Mouse (Mus musculus) heart, postnatal 0 days (tissue): ENCODE measurements around the gene Hydin. TPM values are rescaled to one million over a fixed set of nuclear protein-coding genes. Genes with fewer than 3 reads are reported as not detected.

Experiments used
- ATAC-seq: fragments of 200-750 bp; cut with Nextera tagmentation; 2 replicates; pipeline ENCODE4 v1.8.0; 2017; ENCODE audit warnings: low read depth, moderate number of reproducible peaks, moderate library complexity; ENCODE audit not compliant: insufficient read depth
- DNase-seq: peaks from one replicate; pipeline ENCODE4 v3.0.0-alpha.2; 2016; ENCODE audit warnings: low spot score
- H3K27ac ChIP-seq: fragments of 300-500 bp; sonication (generic); 2 replicates; pipeline ENCODE4 v1.5.1; 2014; ENCODE audit warnings: low read depth, mild to moderate bottlenecking
- H3K27me3 ChIP-seq: fragments of 300-500 bp; sonication (generic); 2 replicates; pipeline ENCODE4 v1.6.1; 2014; ENCODE audit warnings: low read length, mixed read lengths; ENCODE audit not compliant: control insufficient read depth, insufficient read depth
- H3K36me3 ChIP-seq: fragments of 300-500 bp; sonication (generic); replicated peaks from 2 replicates; pipeline ENCODE4 v1.6.1; 2014; ENCODE audit warnings: low read length, mixed read lengths; ENCODE audit not compliant: control insufficient read depth, insufficient read depth
- H3K4me1 ChIP-seq: fragments of 300-500 bp; sonication (generic); 2 replicates; pipeline ENCODE4 v1.6.1; 2014; ENCODE audit warnings: antibody characterized with exemption; ENCODE audit not compliant: control insufficient read depth, insufficient read depth
- H3K4me2 ChIP-seq: fragments of 300-500 bp; sonication (generic); 2 replicates; pipeline ENCODE4 v1.6.1; 2014; ENCODE audit warnings: low read depth, mild to moderate bottlenecking, low read length, moderate library complexity
- H3K4me3 ChIP-seq: fragments of 300-500 bp; sonication (generic); 2 replicates; pipeline ENCODE4 v1.5.1; 2014; ENCODE audit warnings: low read depth, low read length
- H3K9ac ChIP-seq: fragments of 300-500 bp; sonication (generic); replicated peaks from 2 replicates; pipeline ENCODE4 v1.6.1; 2014; ENCODE audit warnings: low read depth, low read length, mixed read lengths
- H3K9me3 ChIP-seq: fragments of 300-500 bp; sonication (generic); replicated peaks from 2 replicates; pipeline ENCODE4 v1.6.1; 2016; ENCODE audit warnings: low read length; ENCODE audit not compliant: control insufficient read depth
- CTCF ChIP-seq: IDR thresholded peaks from 2 replicates; pipeline ENCODE4 v1.5.1; 2016; ENCODE audit warnings: antibody characterized with exemption, control low read depth, low read depth
- EP300 ChIP-seq: IDR thresholded peaks from 2 replicates; pipeline ENCODE4 v1.6.1; 2016; ENCODE audit warnings: antibody characterized with exemption, low read depth
- WGBS: fragments of 180-500 bp; shearing (Covaris S2); extraction: QIAGEN DNeasy Blood & Tissue Kit; methylation state at CpG from one replicate; pipeline ENCODE4 v1.1.7; 2014; 5-methylcytosine and 5-hydroxymethylcytosine counted together
- microRNA-seq: library from miRNA; unstranded; fragments of <30 nt; microRNA quantifications from one replicate; pipeline ENCODE4, GENCODE M21; 2016
- polyA plus RNA-seq: library from polyadenylated mRNA; unstranded; fragments of >200 nt; fragmentation: Nextera tagmentation; extraction: Ambion mirVana; gene quantifications from 2 replicates; pipeline ENCODE4 v1.2.1, GENCODE M21; 2015
- total RNA-seq: library from RNA; depleted of rRNA; stranded (reverse); fragments of >200 nt; gene quantifications from 2 replicates; pipeline ENCODE4 v1.2.3, GENCODE M21; 2014; ENCODE audit warnings: low replicate concordance; rRNA removed

Gene Hydin
- total and polyA plus RNA-seq, 2 experiments from 2014 or later = 0.03 to 0.04 TPM

DNA sequence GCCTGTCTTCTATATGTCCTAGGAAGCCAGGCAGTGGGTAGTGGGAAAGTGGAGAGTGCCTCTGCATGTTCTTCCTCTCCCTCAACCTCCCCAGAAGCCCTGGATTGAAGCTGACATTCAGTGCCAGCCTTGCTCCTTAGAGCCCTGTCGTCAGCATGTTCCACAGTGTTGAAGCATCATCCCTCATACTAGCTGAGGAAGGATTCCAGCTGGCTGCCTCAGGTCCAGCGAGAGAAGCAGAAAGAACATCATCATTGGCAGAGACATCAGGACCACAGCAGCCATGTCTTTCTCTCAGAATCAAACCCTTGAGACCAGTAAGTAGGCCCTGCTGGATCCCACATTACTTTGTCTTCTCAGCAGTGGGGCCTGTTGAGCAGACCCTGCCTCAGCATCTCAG is 390.9 kb downstream of the Hydin start:
- no peak overlapping the region for H3K27ac ChIP-seq
- no peak overlapping the region for H3K4me2 ChIP-seq
- no peak overlapping the region for H3K4me3 ChIP-seq
- H3K27me3 ChIP-seq = no peaks in the 10 kb centered on the region
- H3K9me3 ChIP-seq = no peaks in the 10 kb centered on the region
- ATAC-seq (no peak), DNase-seq (no peak)
- 79% methylated on average over 2 of the region's 2 CpGs for WGBS
- no peak overlapping the region for H3K9ac ChIP-seq
- H3K4me1 ChIP-seq = no peaks in the 10 kb centered on the region
- TF ChIP-seq EP300 (no peak), CTCF (no peak)
- peaks cover 6% of the 10 kb centered on the region; the same call in 1 of the 2 replicates for H3K36me3 ChIP-seq

Small RNAs within 50 kb of the gene (microRNA-seq; reads per million reads assigned to microRNA genes)
- not detected for gene Gm44489
- gene Gm47306 = not detected

Other genes with a start within 250 kb of the Hydin start
- 1.9 and 5.5 TPM in 2 replicates for gene Chst4, start 227.2 kb upstream of the Hydin start, total RNA-seq
- gene Chst4, start 227.2 kb upstream of the Hydin start, polyA plus RNA-seq = 2.0 and 2.3 TPM in 2 replicates
- gene Zfp612, start 187.2 kb upstream of the Hydin start, total RNA-seq = 4.0 and 4.2 TPM in 2 replicates
- 5.3 and 5.9 TPM in 2 replicates for gene Zfp612, start 187.2 kb upstream of the Hydin start, polyA plus RNA-seq
- gene Gm21964, start 165.8 kb upstream of the Hydin start, total RNA-seq = not detected in 2 replicates
- not detected in 2 replicates for gene Gm21964, start 165.8 kb upstream of the Hydin start, polyA plus RNA-seq
- not detected in 2 replicates for gene Gm17720, start 164.2 kb upstream of the Hydin start, total RNA-seq
- not detected in 2 replicates for gene Gm17720, start 164.2 kb upstream of the Hydin start, polyA plus RNA-seq
- gene Calb2, start 98.8 kb upstream of the Hydin start, total RNA-seq = not detected in 2 replicates
- gene Calb2, start 98.8 kb upstream of the Hydin start, polyA plus RNA-seq = 0.11 and 0.18 TPM in 2 replicates
- gene Cmtr2, start 51.3 kb upstream of the Hydin start, total RNA-seq = 6.9 and 12.1 TPM in 2 replicates
- gene Cmtr2, start 51.3 kb upstream of the Hydin start, polyA plus RNA-seq = 3.0 and 3.1 TPM in 2 replicates